In genomic region chr10:70428121-70428662, GRCm38 (mm10) we compare ENCODE assay signal across 10 mouse cellular contexts. TPM values are rescaled to one million over a fixed set of nuclear protein-coding genes. Genes with fewer than 3 reads are reported as not detected.
A peak's percentile ranks its signal among the peaks of the same experiment; 100 is the strongest.
DNase-seq lines count a peak whose midpoint lies in the region; ATAC-seq and TF ChIP-seq lines count a peak whose summit lies in the region.
"Had no signal": no experiment of that assay in that cellular context is flagged by ENCODE, and none has a peak within 500 bp of the region (broad histone marks: within the 10 kb centered on the region; RNA-seq: fewer than 3 reads in every experiment).

No protein-coding gene starts in this region.

- H3K27ac ChIP-seq in lung, embryonic 14.5 days (ENCODE audit: low read depth), result peak overlapping the region; percentile 70
- H3K27ac ChIP-seq in intestine, embryonic 16.5 days (ENCODE audit: low read length), result peak overlapping the region; percentile 49
- H3K27ac ChIP-seq in small intestine, adult 2 months (ENCODE audit: insufficient read depth, low read depth, low read length), result peak overlapping the region; percentile 15; the same call in 1 of the 2 replicates

- no peak for TF ChIP-seq POLR2A in small intestine, adult 2 months (IDR thresholded peaks at IDR 0.05; ENCODE audit: low read depth, low read length)

- no peaks in the 10 kb centered on the region for H3K36me3 ChIP-seq in lung, embryonic 14.5 days (ENCODE audit: insufficient read depth)
- no peaks in the 10 kb centered on the region for H3K36me3 ChIP-seq in intestine, embryonic 16.5 days (ENCODE audit: control insufficient read depth, insufficient read depth, low read length)
- no peaks in the 10 kb centered on the region for H3K36me3 ChIP-seq in small intestine, adult 2 months (ENCODE audit: control insufficient read depth, insufficient read depth, low read length)

- TF ChIP-seq CTCF in lung, embryonic 14.5 days (IDR thresholded peaks at IDR 0.05; ENCODE audit: low read depth), result no peak
- TF ChIP-seq CTCF in small intestine, adult 2 months (IDR thresholded peaks at IDR 0.05; ENCODE audit: extremely low read depth, insufficient read length, insufficient replicate concordance, low read depth, low read length), result no peak

- no peak overlapping the region for H3K4me2 ChIP-seq in lung, embryonic 14.5 days
- H3K4me2 ChIP-seq in intestine, embryonic 16.5 days (ENCODE audit: low read depth, low read length), result no peak overlapping the region

- peak; percentile 9 for DNase-seq in adrenal gland, postnatal 25 days
- no peak for DNase-seq in adrenal gland, postnatal 4 days (ENCODE audit: low spot score in 2 of 2)
- DNase-seq in lung, embryonic 14.5 days, result peak; percentile 75
- no peak for DNase-seq in lung, adult 18-20 months
- no peak for DNase-seq in T-cell, adult 2 months (ENCODE audit: low spot score)
- DNase-seq in kidney, postnatal 14 days, result no peak
- DNase-seq: kidney, adult 11 months had no signal

- H3K4me1 ChIP-seq in lung, embryonic 14.5 days (ENCODE audit: insufficient read depth), result no peaks in the 10 kb centered on the region
- no peaks in the 10 kb centered on the region for H3K4me1 ChIP-seq in intestine, embryonic 16.5 days (ENCODE audit: control insufficient read depth, insufficient read depth, low read length)
- H3K4me1 ChIP-seq in small intestine, adult 2 months (ENCODE audit: control insufficient read depth, insufficient read depth, insufficient read length, low read length), result no peaks in the 10 kb centered on the region

- no peaks in the 10 kb centered on the region for H3K9me3 ChIP-seq in lung, embryonic 14.5 days (ENCODE audit: low read depth, low read length)
- H3K9me3 ChIP-seq in intestine, embryonic 16.5 days (ENCODE audit: control insufficient read depth, low read length), result no peaks in the 10 kb centered on the region

- peak; percentile 21; the same call in 1 of the 2 replicates for ATAC-seq in lung, embryonic 14.5 days (ENCODE audit: insufficient read depth)
- ATAC-seq in intestine, embryonic 16.5 days, result no peak
- ATAC-seq: midbrain, embryonic 16.5 days had no signal

- no peak overlapping the region for H3K4me3 ChIP-seq in lung, embryonic 14.5 days (ENCODE audit: low read depth, low read length)
- no peak overlapping the region for H3K4me3 ChIP-seq in intestine, embryonic 16.5 days (ENCODE audit: low read length)
- H3K4me3 ChIP-seq in small intestine, adult 2 months (ENCODE audit: low read depth, low read length), result no peak overlapping the region

- no peak overlapping the region for H3K9ac ChIP-seq in lung, embryonic 14.5 days
- H3K9ac ChIP-seq in intestine, embryonic 16.5 days (ENCODE audit: low read depth, low read length), result no peak overlapping the region

- H3K27me3 ChIP-seq in lung, embryonic 14.5 days (ENCODE audit: insufficient read depth, low read length), result no peaks in the 10 kb centered on the region
- no peaks in the 10 kb centered on the region for H3K27me3 ChIP-seq in intestine, embryonic 16.5 days (replicated peaks; ENCODE audit: control insufficient read depth, insufficient read depth, low read length)
- H3K27me3 ChIP-seq in small intestine, adult 2 months (ENCODE audit: control insufficient read depth, insufficient read depth, low read length), result no peaks in the 10 kb centered on the region

- WGBS in lung, embryonic 14.5 days, result 50% methylated on average over 5 of the region's 5 CpGs
- WGBS in intestine, embryonic 16.5 days, result 57% methylated on average over 5 of the region's 5 CpGs
- WGBS in small intestine, adult 2 months, result 71% methylated on average over 5 of the region's 5 CpGs

RNA-seq across cellular contexts. Expression of gene Fam13c, which starts 12.1 kb away (rescaled TPM):
- 16.9 and 17.5 TPM in 2 replicates for total RNA-seq in adrenal gland, postnatal 25 days (2021)
- total RNA-seq in adrenal gland, postnatal 4 days (2021), result 10 to 100 TPM; 19.1 to 19.6 TPM
- 9.1 and 9.7 TPM in 2 replicates for polyA plus RNA-seq in lung, embryonic 14.5 days (2014; fragmentation: Nextera tagmentation; extraction: Ambion mirVana)
- polyA plus RNA-seq in intestine, embryonic 16.5 days (2015; fragmentation: Nextera tagmentation; extraction: Ambion mirVana), result 5.9 and 6.2 TPM in 2 replicates
- 0.47 and 0.63 TPM in 2 replicates for polyA plus RNA-seq in small intestine, adult 2 months (2012; rRNA removed)

Comparison
In these comparisons a context has a peak if more than half of its experiments do, and no peak if none do; other contexts are left out.
1. DNase-seq: peak in adrenal gland, postnatal 25 days (single experiment) and lung, embryonic 14.5 days (single experiment); none in adrenal gland, postnatal 4 days (0 of 2), lung, adult 18-20 months (0 of 2), T-cell, adult 2 months (single experiment) and kidney, postnatal 14 days (single experiment).
2. H3K27ac ChIP-seq: peak in every context shown above with its lines; median percentile 70 in lung, embryonic 14.5 days; 49 in intestine, embryonic 16.5 days; 15 in small intestine, adult 2 months.